9 mouse cellular contexts compared by ENCODE assay signal in the genomic region with DNA sequence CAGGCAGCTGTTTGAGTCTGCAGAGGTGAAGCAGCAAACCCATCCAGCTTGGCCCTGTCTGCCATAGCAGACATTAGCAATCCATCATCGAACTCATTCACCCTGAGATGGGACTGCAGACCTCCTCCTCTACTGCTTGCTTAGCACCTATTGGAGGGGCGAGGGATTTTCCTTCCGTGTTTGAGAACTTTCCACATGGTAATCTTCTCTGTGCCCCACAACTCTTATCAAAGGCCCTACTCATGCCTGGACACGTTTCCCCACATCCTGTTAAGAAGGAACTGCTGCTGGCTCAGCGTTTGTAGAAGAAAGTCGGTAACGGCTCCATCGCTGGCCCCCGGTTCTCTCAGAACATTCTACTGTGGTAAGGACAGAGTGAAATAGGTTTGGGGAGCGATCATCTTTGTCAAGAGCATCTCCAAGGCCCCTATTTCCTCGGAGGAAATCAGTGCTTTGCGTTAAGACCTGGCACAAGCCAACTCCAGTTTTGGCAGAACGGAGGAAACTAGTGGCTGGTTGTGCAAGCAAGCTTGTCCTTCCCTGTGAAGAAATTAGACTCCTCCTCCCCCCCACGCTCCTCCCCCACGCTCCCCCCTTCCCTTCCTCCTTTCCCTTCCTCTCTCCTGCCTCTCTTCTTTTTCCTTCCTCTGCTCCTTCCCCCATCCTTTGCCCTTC. TPM values are rescaled to one million over a fixed set of nuclear protein-coding genes. Genes with fewer than 3 reads are reported as not detected.
DNase-seq lines count a peak whose midpoint lies in the region; ATAC-seq and TF ChIP-seq lines count a peak whose summit lies in the region.
"Had no signal": no experiment of that assay in that cellular context is flagged by ENCODE, and none has a peak within 500 bp of the region (broad histone marks: within the 10 kb centered on the region; RNA-seq: fewer than 3 reads in every experiment).

No protein-coding gene starts in this region.

- TF ChIP-seq CTCF in CH12.LX (conservative IDR thresholded peaks at IDR 0.05 in 1 of 2, IDR thresholded peaks at IDR 0.05 in 1 of 2; ENCODE audit: low read depth in 2 of 2, low read length in 2 of 2): no peak
- TF ChIP-seq CTCF in lung, adult 2 months (IDR thresholded peaks at IDR 0.05; ENCODE audit: insufficient read depth, low read length): 0 out of 2 replicates have a peak, but pooled peaks have one; percentile 2

- peak overlapping the region; percentile 10; the same call in 1 of the 2 replicates for H3K9ac ChIP-seq in CH12.LX (ENCODE audit: insufficient read depth, low read depth)
- no peak overlapping the region for H3K9ac ChIP-seq in hindbrain, embryonic 16.5 days (ENCODE audit: low read depth, low read length)
- H3K9ac ChIP-seq in forebrain, embryonic 12.5 days: no peak overlapping the region

- H3K4me2 ChIP-seq in CH12.LX (ENCODE audit: insufficient read depth, low read depth, poor library complexity, severe bottlenecking): peak overlapping the region; percentile 14; the same call in 1 of the 2 replicates
- H3K4me2 ChIP-seq in hindbrain, embryonic 16.5 days (ENCODE audit: low read length): 0 out of 2 replicates have a peak overlapping the region, but pooled peaks have one; percentile 6
- no peak overlapping the region for H3K4me2 ChIP-seq in forebrain, embryonic 12.5 days

- TF ChIP-seq RAD21 in CH12.LX (IDR thresholded peaks at IDR 0.05; ENCODE audit: low read depth, low read length): no peak

- peak; percentile 63 to 65 for DNase-seq in B cell, adult 2 months
- peak; percentile 96 for DNase-seq in CH12.LX (ENCODE audit: extremely low read depth)
- DNase-seq in lung, adult 2 months: peak; percentile 63
- peak; percentile 78 to 79 for DNase-seq in spleen, postnatal 36 days (ENCODE audit: low spot score in 2 of 2)
- DNase-seq in cerebellum, adult 11 months: no peak

- no peak; the same call in 1 of the 2 replicates for TF ChIP-seq EP300 in CH12.LX (IDR thresholded peaks at IDR 0.05; ENCODE audit: low read length)

- peaks cover 0 to 4% of the 10 kb centered on the region in 2 experiments for H3K36me3 ChIP-seq in CH12.LX (replicated peaks in 1 of 2; ENCODE audit: control insufficient read depth in 1 of 2, insufficient read depth in 1 of 2, low read length in 1 of 2)
- H3K36me3 ChIP-seq in erythroblast, embryonic 14.5 days (ENCODE audit: control insufficient read depth): no peaks in the 10 kb centered on the region
- no peaks in the 10 kb centered on the region for H3K36me3 ChIP-seq in hindbrain, embryonic 16.5 days (ENCODE audit: control insufficient read depth, insufficient read depth, low read length)
- H3K36me3 ChIP-seq in forebrain, embryonic 12.5 days (replicated peaks): no peaks in the 10 kb centered on the region

- H3K79me2 ChIP-seq in CH12.LX (replicated peaks; ENCODE audit: control insufficient read depth, extremely low read depth, insufficient read depth, poor library complexity, severe bottlenecking): no peaks in the 10 kb centered on the region

- no peaks in the 10 kb centered on the region for H3K27me3 ChIP-seq in CH12.LX (replicated peaks)
- no peaks in the 10 kb centered on the region; the same call in 1 of the 2 replicates for H3K27me3 ChIP-seq in erythroblast, embryonic 14.5 days (ENCODE audit: control insufficient read depth)
- H3K27me3 ChIP-seq in hindbrain, embryonic 16.5 days (replicated peaks; ENCODE audit: control insufficient read depth, insufficient read depth, low read length): no peaks in the 10 kb centered on the region
- 0 out of 2 replicates have a peak, but pooled peaks cover 3% of the 10 kb centered on the region for H3K27me3 ChIP-seq in forebrain, embryonic 12.5 days

- peak overlapping the region; percentile 66 for H3K27ac ChIP-seq in CH12.LX (ENCODE audit: insufficient read depth, low read depth)
- peak overlapping the region; percentile 40 for H3K27ac ChIP-seq in hindbrain, embryonic 16.5 days (ENCODE audit: low read depth, low read length)
- H3K27ac ChIP-seq in forebrain, embryonic 12.5 days: no peak overlapping the region

- no peaks in the 10 kb centered on the region for H3K9me3 ChIP-seq in CH12.LX (replicated peaks; ENCODE audit: low read length)
- no peaks in the 10 kb centered on the region for H3K9me3 ChIP-seq in erythroblast, embryonic 14.5 days (ENCODE audit: control insufficient read depth, low read length)
- no peaks in the 10 kb centered on the region for H3K9me3 ChIP-seq in hindbrain, embryonic 16.5 days (ENCODE audit: control insufficient read depth, low read length)
- H3K9me3 ChIP-seq in forebrain, embryonic 12.5 days: no peaks in the 10 kb centered on the region

- H3K4me3 ChIP-seq in CH12.LX (replicated peaks in 1 of 3; ENCODE audit: low read depth in 2 of 3, low read length in 2 of 3, poor library complexity in 1 of 3): peak overlapping the region; percentile 54 to 61 (median 55)
- peak overlapping the region; percentile 59 for H3K4me3 ChIP-seq in erythroblast, embryonic 14.5 days (replicated peaks)
- no peak overlapping the region for H3K4me3 ChIP-seq in hindbrain, embryonic 16.5 days (ENCODE audit: low read length)
- peak overlapping the region; percentile 45 for H3K4me3 ChIP-seq in lung, adult 2 months (replicated peaks; ENCODE audit: extremely low read depth, low read depth, low read length)
- no peak overlapping the region for H3K4me3 ChIP-seq in forebrain, embryonic 12.5 days (replicated peaks)

- dilution Hi-C loops in CH12.LX (cut with MboI; ENCODE audit: extremely low pct_ligation_motif_present, extremely low pct_unique_long_range_greater_than_20kb, low sequenced_read_pairs): no loop called here

- ATAC-seq in hindbrain, embryonic 16.5 days: no peak
- ATAC-seq in forebrain, embryonic 12.5 days (ENCODE audit: low FRiP score): no peak

- peak; percentile 71; the same call in 1 of the 2 replicates for TF ChIP-seq POLR2A in CH12.LX (IDR thresholded peaks at IDR 0.05; ENCODE audit: low read depth, low read length)
- peak; percentile 49; the same call in 1 of the 2 replicates for TF ChIP-seq POLR2A in lung, adult 2 months (IDR thresholded peaks at IDR 0.05; ENCODE audit: borderline replicate concordance, extremely low read depth, low read depth, low read length)

- in situ Hi-C loops in CH12.LX (cut with MboI; ENCODE audit: low pct_ligation_motif_present, low pct_unique_long_range_greater_than_20kb, low sequenced_read_pairs): loop anchor here (25.0 kb wide), 2 partner anchors 117 to 492 kb away; a partner anchor contains a TSS

- H3K4me1 ChIP-seq in CH12.LX (ENCODE audit: control insufficient read depth in 1 of 2, insufficient read depth in 2 of 2): peaks cover 3 to 42% of the 10 kb centered on the region in 2 experiments
- peaks cover 32% of the 10 kb centered on the region for H3K4me1 ChIP-seq in erythroblast, embryonic 14.5 days (ENCODE audit: control insufficient read depth)
- H3K4me1 ChIP-seq in hindbrain, embryonic 16.5 days (ENCODE audit: control insufficient read depth, insufficient read depth, low read depth, low read length): no peaks in the 10 kb centered on the region
- peaks cover 7% of the 10 kb centered on the region for H3K4me1 ChIP-seq in lung, adult 2 months (ENCODE audit: control insufficient read depth, insufficient read depth, low read length)
- no peaks in the 10 kb centered on the region for H3K4me1 ChIP-seq in forebrain, embryonic 12.5 days

- 64% methylated on average over 15 of the region's 15 CpGs for WGBS in hindbrain, embryonic 16.5 days
- 8% methylated on average over 14 of the region's 15 CpGs for WGBS in lung, adult 2 months
- WGBS in forebrain, embryonic 12.5 days: 73% methylated on average over 15 of the region's 15 CpGs

TF ChIP-seq in CH12.LX, 34 proteins besides CTCF, POLR2A, EP300 and RAD21 (continues in another document):
- peak; percentile 80 for TF ChIP-seq SIN3A (IDR thresholded peaks at IDR 0.05; ENCODE audit: low read length)
- no peak for TF ChIP-seq GABPA (IDR thresholded peaks at IDR 0.05; ENCODE audit: insufficient replicate concordance, low read depth, low read length)
- peak; percentile 60; the same call in 1 of the 2 replicates for TF ChIP-seq ZMIZ1 (IDR thresholded peaks at IDR 0.05; ENCODE audit: low read depth, low read length)
- TF ChIP-seq TCF12 (IDR thresholded peaks at IDR 0.05; ENCODE audit: low read depth, low read length): no peak
- TF ChIP-seq HCFC1 (IDR thresholded peaks at IDR 0.05; ENCODE audit: low read depth, low read length): peak; percentile 54; the same call in 1 of the 2 replicates
- peak; percentile 61; the same call in 1 of the 2 replicates for TF ChIP-seq NELFE (IDR thresholded peaks at IDR 0.05; ENCODE audit: low read depth, low read length)
- no peak for TF ChIP-seq ZKSCAN1 (IDR thresholded peaks at IDR 0.05; ENCODE audit: borderline replicate concordance, low read depth, low read length)
- peak; percentile 78; the same call in 1 of the 2 replicates for TF ChIP-seq MYC (IDR thresholded peaks at IDR 0.05; ENCODE audit: low read depth, low read length)
- TF ChIP-seq USF2 (conservative IDR thresholded peaks at IDR 0.05; ENCODE audit: low read depth, low read length): no peak
- no peak for TF ChIP-seq NRF1 (IDR thresholded peaks at IDR 0.05; ENCODE audit: low read depth, low read length)
- TF ChIP-seq RCOR1 (conservative IDR thresholded peaks at IDR 0.05; ENCODE audit: low read depth, low read length): no peak
- TF ChIP-seq MAX (IDR thresholded peaks at IDR 0.05; ENCODE audit: low read length): peak; percentile 50; the same call in 1 of the 2 replicates

RNA-seq across cellular contexts. Expression of a gene that starts 4.9 kb away (rescaled TPM):
- total RNA-seq in CH12.LX (2012; rRNA removed) (0.47 and 0.59 TPM in 2 replicates), CH12.LX (2014; rRNA removed) (0.39 TPM in 1 of 2 replicates, not detected in the other)
- 0.70 and 0.94 TPM in 2 replicates for polyA plus RNA-seq in CH12.LX (2012; ENCODE audit: insufficient read length, low read depth)
- polyA plus RNA-seq in erythroblast, embryonic 14.5 days (2012): not detected in 2 replicates
- 0.19 and 0.20 TPM in 2 replicates for polyA plus RNA-seq in hindbrain, embryonic 16.5 days (2015; fragmentation: Nextera tagmentation; extraction: Ambion mirVana)
- 0.14 and 0.27 TPM in 2 replicates for polyA plus RNA-seq in lung, adult 2 months (2012; rRNA removed)
- polyA plus RNA-seq in forebrain, embryonic 12.5 days (2016; fragmentation: Nextera tagmentation; extraction: Ambion mirVana): not detected in 2 replicates

RNA-seq across cellular contexts. Expression of a gene that starts 12.6 kb away (rescaled TPM):
- total RNA-seq in CH12.LX (2012; rRNA removed) (191 and 234 TPM in 2 replicates), CH12.LX (2014; rRNA removed) (401 and 406 TPM in 2 replicates)
- 358 and 375 TPM in 2 replicates for polyA plus RNA-seq in CH12.LX (2012; ENCODE audit: insufficient read length, low read depth)
- polyA plus RNA-seq in erythroblast, embryonic 14.5 days (2012): 12.7 and 13.8 TPM in 2 replicates
- polyA plus RNA-seq in hindbrain, embryonic 16.5 days (2015; fragmentation: Nextera tagmentation; extraction: Ambion mirVana): 182 and 185 TPM in 2 replicates
- 67.6 and 81.1 TPM in 2 replicates for polyA plus RNA-seq in lung, adult 2 months (2012; rRNA removed)
- polyA plus RNA-seq in forebrain, embryonic 12.5 days (2016; fragmentation: Nextera tagmentation; extraction: Ambion mirVana): 324 and 337 TPM in 2 replicates

RNA-seq across cellular contexts. Expression of a gene that starts 44.8 kb away (rescaled TPM):
- total RNA-seq in CH12.LX (2012; rRNA removed) (not detected in 2 replicates), CH12.LX (2014; rRNA removed) (not detected in 2 replicates)
- not detected in 2 replicates for polyA plus RNA-seq in CH12.LX (2012; ENCODE audit: insufficient read length, low read depth)
- polyA plus RNA-seq in erythroblast, embryonic 14.5 days (2012): not detected in 2 replicates
- 1.9 and 2.7 TPM in 2 replicates for polyA plus RNA-seq in hindbrain, embryonic 16.5 days (2015; fragmentation: Nextera tagmentation; extraction: Ambion mirVana)
- polyA plus RNA-seq in lung, adult 2 months (2012; rRNA removed): 0.37 TPM in 1 of 2 replicates, not detected in the other
- polyA plus RNA-seq in forebrain, embryonic 12.5 days (2016; fragmentation: Nextera tagmentation; extraction: Ambion mirVana): 1.5 and 2.5 TPM in 2 replicates
- total RNA-seq: left cerebral cortex, postnatal 25 days had no signal

Comparison
In these comparisons a context has a peak if more than half of its experiments do, and no peak if none do; other contexts are left out.
1. H3K4me3 ChIP-seq: peak in CH12.LX (3 of 3), erythroblast, embryonic 14.5 days (single experiment) and lung, adult 2 months (single experiment); none in hindbrain, embryonic 16.5 days (single experiment) and forebrain, embryonic 12.5 days (single experiment).